Mouse (Mus musculus) hindbrain, embryonic 12.5 days (tissue): ENCODE results near the gene Pan3. TPM values are rescaled to one million over a fixed set of nuclear protein-coding genes. Genes with fewer than 3 reads are reported as not detected.
"Not testable (repeated sequence)": the region's sequence is repeated elsewhere in the genome, so short reads cannot be mapped to it uniquely, and the experiment has no call there.

ENCODE experiments used
- ATAC-seq: fragments of 200-750 bp; cut with Nextera tagmentation; 2 replicates; pipeline ENCODE4 v1.8.0; 2017; ENCODE audit warnings: moderate TSS enrichment; ENCODE audit not compliant: low FRiP score
- H3K27ac ChIP-seq: fragments of 300-500 bp; sonication (generic); 2 replicates; pipeline ENCODE4 v1.5.1; 2016; ENCODE audit warnings: mild to moderate bottlenecking
- H3K27me3 ChIP-seq: fragments of 300-500 bp; sonication (generic); 2 replicates; pipeline ENCODE4 v1.6.1; 2016; ENCODE audit warnings: mild to moderate bottlenecking
- H3K36me3 ChIP-seq: fragments of 300-500 bp; sonication (generic); 2 replicates; pipeline ENCODE4 v1.6.1; 2016; ENCODE audit warnings: mild to moderate bottlenecking
- H3K4me1 ChIP-seq: fragments of 300-500 bp; sonication (generic); 2 replicates; pipeline ENCODE4 v1.6.1; 2016
- H3K4me2 ChIP-seq: fragments of 300-500 bp; sonication (generic); replicated peaks from 2 replicates; pipeline ENCODE4 v1.6.1; 2016; ENCODE audit warnings: mild to moderate bottlenecking
- H3K4me3 ChIP-seq: fragments of 300-500 bp; sonication (generic); 2 replicates; pipeline ENCODE4 v1.5.1; 2016; ENCODE audit warnings: mild to moderate bottlenecking
- H3K9ac ChIP-seq: fragments of 300-500 bp; sonication (generic); 2 replicates; pipeline ENCODE4 v1.6.1; 2016; ENCODE audit warnings: mild to moderate bottlenecking, moderate library complexity
- H3K9me3 ChIP-seq: fragments of 300-500 bp; sonication (generic); replicated peaks from 2 replicates; pipeline ENCODE4 v1.6.1; 2016; ENCODE audit warnings: mild to moderate bottlenecking
- whole genome bisulfite sequencing: fragments of 180-500 bp; shearing (Covaris S2); methylation state at CpG from one replicate; pipeline ENCODE4 v1.1.7; 2016; 5-methylcytosine and 5-hydroxymethylcytosine counted together
- polyA plus RNA-seq: library from polyadenylated mRNA; unstranded; fragments of >200 nt; fragmentation: Nextera tagmentation; extraction: Ambion mirVana; gene quantifications from 2 replicates; pipeline ENCODE4 v1.2.1, GENCODE M21; 2016

The Pan3 gene
- polyA plus RNA-seq, 1 experiment from 2014 or later, result 56.4 TPM

GRCm38 (mm10) chr5:147545731-147546241 lies 115.8 kb downstream of the Pan3 start:
- Histone ChIP-seq H3K9me3 (no peaks in the 10 kb centered on the region), H3K4me2 (no peak overlapping the region), H3K27me3 (no peaks in the 10 kb centered on the region), H3K4me3 (no peak overlapping the region), H3K27ac (no peak overlapping the region), H3K36me3 (peaks cover 51% of the 10 kb centered on the region), H3K4me1 (no peaks in the 10 kb centered on the region), H3K9ac (no peak overlapping the region)
- no peak for ATAC-seq
- 71% methylated on average over 11 of the region's 11 CpGs for WGBS

- Histone ChIP-seq H3K9ac (no peak overlapping the region), H3K4me1 (no peaks in the 10 kb centered on the region), H3K36me3 (peaks cover 38% of the 10 kb centered on the region), H3K9me3 (no peaks in the 10 kb centered on the region), H3K27me3 (no peaks in the 10 kb centered on the region), H3K4me3 (no peak overlapping the region), H3K4me2 (no peak overlapping the region), H3K27ac (no peak overlapping the region)
- WGBS, result 92% methylated on average over 12 of the region's 12 CpGs
- ATAC-seq, result no peak
These were observed 119.2 kb downstream of the Pan3 start for GRCm38 (mm10) chr5:147549016-147549755.

- H3K27ac ChIP-seq, result no peak overlapping the region
- no peak overlapping the region for H3K4me2 ChIP-seq
- no peaks in the 10 kb centered on the region for H3K9me3 ChIP-seq
- WGBS, result 75% methylated on average over 13 of the region's 13 CpGs
- H3K4me3 ChIP-seq, result no peak overlapping the region
- H3K9ac ChIP-seq, result no peak overlapping the region
- no peak for ATAC-seq
- H3K36me3 ChIP-seq, result peaks cover 25% of the 10 kb centered on the region
- no peaks in the 10 kb centered on the region for H3K27me3 ChIP-seq
- H3K4me1 ChIP-seq, result no peaks in the 10 kb centered on the region
These were observed 122.1 kb downstream of the Pan3 start for GRCm38 (mm10) chr5:147551879-147552627.

GRCm38 (mm10) chr5:147557641-147558040 lies 127.7 kb downstream of the Pan3 start:
- not testable (repeated sequence) for H3K27me3 ChIP-seq, H3K36me3 ChIP-seq, H3K27ac ChIP-seq, H3K4me3 ChIP-seq, ATAC-seq, H3K9me3 ChIP-seq, H3K9ac ChIP-seq, H3K4me1 ChIP-seq, H3K4me2 ChIP-seq
- 73% methylated on average over 6 of the region's 6 CpGs for WGBS

GRCm38 (mm10) chr5:147563511-147564139 lies 133.7 kb downstream of the Pan3 start:
- Histone ChIP-seq H3K4me1 (peaks cover 6% of the 10 kb centered on the region), H3K36me3 (no peaks in the 10 kb centered on the region), H3K9ac (no peak overlapping the region), H3K9me3 (no peaks in the 10 kb centered on the region), H3K4me3 (no peak overlapping the region), H3K4me2 (peak overlapping the region; percentile 33), H3K27ac (no peak overlapping the region), H3K27me3 (no peaks in the 10 kb centered on the region)
- 50% methylated on average over 18 of the region's 18 CpGs for WGBS
- ATAC-seq, result peak; percentile 16; the same call in 1 of the 2 replicates

- H3K36me3 ChIP-seq, result no peaks in the 10 kb centered on the region
- peak overlapping the region; percentile 33 for H3K4me2 ChIP-seq
- no peaks in the 10 kb centered on the region for H3K27me3 ChIP-seq
- H3K4me1 ChIP-seq, result peaks cover 6% of the 10 kb centered on the region
- H3K9ac ChIP-seq, result no peak overlapping the region
- H3K4me3 ChIP-seq, result no peak overlapping the region
- 23% methylated on average over 16 of the region's 16 CpGs for WGBS
- H3K9me3 ChIP-seq, result no peaks in the 10 kb centered on the region
- no peak for ATAC-seq
- H3K27ac ChIP-seq, result no peak overlapping the region
These were observed 134.2 kb downstream of the Pan3 start for GRCm38 (mm10) chr5:147564140-147564590.

- H3K27me3 ChIP-seq, result no peaks in the 10 kb centered on the region
- H3K4me2 ChIP-seq, result no peak overlapping the region
- H3K4me3 ChIP-seq, result no peak overlapping the region
- H3K9me3 ChIP-seq, result no peaks in the 10 kb centered on the region
- H3K36me3 ChIP-seq, result no peaks in the 10 kb centered on the region
- H3K27ac ChIP-seq, result no peak overlapping the region
- 87% methylated on average over 7 of the region's 7 CpGs for WGBS
- ATAC-seq, result no peak
- H3K9ac ChIP-seq, result no peak overlapping the region
- H3K4me1 ChIP-seq, result peaks cover 6% of the 10 kb centered on the region
These were observed 135.5 kb downstream of the Pan3 start for GRCm38 (mm10) chr5:147565444-147565843.

- Histone ChIP-seq H3K9ac (no peak overlapping the region), H3K9me3 (no peaks in the 10 kb centered on the region), H3K4me1 (peaks cover 6% of the 10 kb centered on the region), H3K4me2 (no peak overlapping the region), H3K27ac (no peak overlapping the region), H3K4me3 (no peak overlapping the region), H3K36me3 (no peaks in the 10 kb centered on the region), H3K27me3 (no peaks in the 10 kb centered on the region)
- 72% methylated on average over 7 of the region's 7 CpGs for WGBS
- no peak for ATAC-seq
These were observed 136.4 kb downstream of the Pan3 start for GRCm38 (mm10) chr5:147566335-147566734.

GRCm38 (mm10) chr5:147572695-147573094 lies 142.7 kb downstream of the Pan3 start:
- Histone ChIP-seq H3K27ac (no peak overlapping the region), H3K36me3 (no peaks in the 10 kb centered on the region), H3K4me3 (no peak overlapping the region), H3K9ac (no peak overlapping the region), H3K27me3 (no peaks in the 10 kb centered on the region; the same call in 1 of the 2 replicates), H3K4me1 (no peaks in the 10 kb centered on the region), H3K4me2 (no peak overlapping the region), H3K9me3 (no peaks in the 10 kb centered on the region)
- 85% methylated on average over 7 of the region's 7 CpGs for WGBS
- no peak for ATAC-seq

GRCm38 (mm10) chr5:147573555-147573954 lies 143.6 kb downstream of the Pan3 start:
- no peak for ATAC-seq
- Histone ChIP-seq H3K4me1 (no peaks in the 10 kb centered on the region), H3K27ac (no peak overlapping the region), H3K4me3 (no peak overlapping the region), H3K9me3 (no peaks in the 10 kb centered on the region), H3K9ac (no peak overlapping the region), H3K36me3 (no peaks in the 10 kb centered on the region), H3K4me2 (no peak overlapping the region), H3K27me3 (no peaks in the 10 kb centered on the region; the same call in 1 of the 2 replicates)
- WGBS, result 97% methylated on average over 1 of the region's 1 CpGs

GRCm38 (mm10) chr5:147574517-147574916 lies 144.6 kb downstream of the Pan3 start:
- Histone ChIP-seq H3K4me2 (no peak overlapping the region), H3K9me3 (no peaks in the 10 kb centered on the region), H3K4me1 (no peaks in the 10 kb centered on the region), H3K4me3 (no peak overlapping the region), H3K9ac (no peak overlapping the region), H3K36me3 (no peaks in the 10 kb centered on the region), H3K27ac (no peak overlapping the region), H3K27me3 (no peaks in the 10 kb centered on the region; the same call in 1 of the 2 replicates)
- ATAC-seq, result no peak
- 64% methylated on average over 8 of the region's 8 CpGs for WGBS

GRCm38 (mm10) chr5:147577003-147577402 lies 147.0 kb downstream of the Pan3 start:
- Histone ChIP-seq H3K27me3 (no peaks in the 10 kb centered on the region; the same call in 1 of the 2 replicates), H3K9me3 (no peaks in the 10 kb centered on the region), H3K4me2 (no peak overlapping the region), H3K36me3 (no peaks in the 10 kb centered on the region), H3K27ac (no peak overlapping the region), H3K4me3 (no peak overlapping the region), H3K9ac (no peak overlapping the region), H3K4me1 (no peaks in the 10 kb centered on the region)
- no peak for ATAC-seq
- WGBS, result 80% methylated on average over 6 of the region's 6 CpGs
